Mouse (Mus musculus) olfactory bulb, adult 2 months (tissue): ENCODE measurements around the gene Ttll7.

ENCODE experiments used
- CTCF ChIP-seq: fragments of 200-500 bp; IDR thresholded peaks from 2 replicates; pipeline ENCODE4 v1.5.1; 2012; ENCODE audit warnings: low read depth, mild to moderate bottlenecking, low read length, moderate library complexity; ENCODE audit not compliant: insufficient read depth
- POLR2A ChIP-seq: fragments of 200-500 bp; IDR thresholded peaks from 2 replicates; pipeline ENCODE4 v1.6.1; 2012; ENCODE audit warnings: mild to moderate bottlenecking, low read depth, low read length, moderate library complexity; ENCODE audit not compliant: insufficient read depth

DNA sequence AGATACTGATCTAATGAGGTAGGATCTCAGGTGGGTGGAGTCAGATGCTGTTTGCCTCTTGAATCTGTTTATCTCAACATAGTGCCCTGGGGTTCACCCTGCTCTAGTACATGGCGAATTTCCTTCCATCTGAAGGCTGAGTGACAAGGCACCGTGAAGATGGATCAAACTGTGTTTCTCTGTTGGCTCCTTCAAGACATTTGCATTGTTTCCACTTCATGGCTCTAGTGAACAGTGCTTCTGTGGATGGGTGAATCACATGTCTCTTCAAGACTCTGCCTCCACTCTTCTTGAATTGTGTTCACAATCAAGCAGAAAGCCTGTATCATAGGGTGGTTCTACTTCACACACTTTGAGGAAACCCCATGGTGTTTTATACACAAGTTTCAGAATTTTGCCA is 8.1 kb downstream of the Ttll7 start:
- TF ChIP-seq CTCF = no peak
- TF ChIP-seq POLR2A = no peak
